Mouse (Mus musculus) intestine, postnatal 0 days (tissue): ENCODE results near the gene Tmem119. TPM values are rescaled to one million over a fixed set of nuclear protein-coding genes. Genes with fewer than 3 reads are reported as not detected.
"Not testable (repeated sequence)": the region's sequence is repeated elsewhere in the genome, so short reads cannot be mapped to it uniquely, and the experiment has no call there.

Experiments
- ATAC-seq: fragments of 200-750 bp; cut with Nextera tagmentation; 2 replicates; pipeline ENCODE4 v1.8.0; 2017; ENCODE audit warnings: mild to moderate bottlenecking, moderate TSS enrichment, moderate library complexity
- H3K27ac ChIP-seq: fragments of 300-500 bp; sonication (generic); 2 replicates; pipeline ENCODE4 v1.5.1; 2014; ENCODE audit warnings: mild to moderate bottlenecking, low read depth, low read length, moderate library complexity
- H3K27me3 ChIP-seq: fragments of 300-500 bp; sonication (generic); replicated peaks from 2 replicates; pipeline ENCODE4 v1.6.1; 2014; ENCODE audit warnings: low read length, mixed read lengths; ENCODE audit not compliant: control insufficient read depth, insufficient read depth
- H3K36me3 ChIP-seq: fragments of 300-500 bp; sonication (generic); 2 replicates; pipeline ENCODE4 v1.6.1; 2014; ENCODE audit warnings: mild to moderate bottlenecking, moderate library complexity; ENCODE audit not compliant: control insufficient read depth, insufficient read depth
- H3K4me1 ChIP-seq: fragments of 300-500 bp; sonication (generic); replicated peaks from 2 replicates; pipeline ENCODE4 v1.6.1; 2014; ENCODE audit warnings: antibody characterized with exemption, low read length, mixed read lengths; ENCODE audit not compliant: control insufficient read depth, insufficient read depth
- H3K4me2 ChIP-seq: fragments of 300-500 bp; sonication (generic); replicated peaks from 2 replicates; pipeline ENCODE4 v1.6.1; 2014; ENCODE audit warnings: low read depth, mild to moderate bottlenecking, moderate library complexity
- H3K4me3 ChIP-seq: fragments of 300-500 bp; sonication (generic); 2 replicates; pipeline ENCODE4 v1.5.1; 2014; ENCODE audit warnings: low read depth, low read length
- H3K9ac ChIP-seq: fragments of 300-500 bp; sonication (generic); 2 replicates; pipeline ENCODE4 v1.6.1; 2014; ENCODE audit warnings: mild to moderate bottlenecking, low read depth, low read length
- H3K9me3 ChIP-seq: fragments of 300-500 bp; sonication (generic); 2 replicates; pipeline ENCODE4 v1.6.1; 2016; ENCODE audit warnings: mixed run types; ENCODE audit not compliant: control insufficient read depth
- CTCF ChIP-seq: sonication (generic); IDR thresholded peaks from 2 replicates; pipeline ENCODE4 v1.5.1; 2016; ENCODE audit warnings: low read depth, mild to moderate bottlenecking, control low read depth, antibody characterized with exemption, moderate library complexity
- WGBS: fragments of 180-500 bp; shearing (Covaris S2); extraction: QIAGEN DNeasy Blood & Tissue Kit; methylation state at CpG from one replicate; pipeline ENCODE4 v1.1.7; 2014; 5-methylcytosine and 5-hydroxymethylcytosine counted together
- polyA plus RNA-seq: library from polyadenylated mRNA; unstranded; fragments of >200 nt; fragmentation: Nextera tagmentation; extraction: Ambion mirVana; gene quantifications from 2 replicates; pipeline ENCODE4 v1.2.1, GENCODE M21; 2015

The Tmem119 gene
- polyA plus RNA-seq, 1 experiment from 2014 or later: 23.0 TPM

GRCm38 (mm10) chr5:113780763-113781162 lies 19.6 kb downstream of the Tmem119 start:
- 86% methylated on average over 5 of the region's 5 CpGs for WGBS
- ATAC-seq: no peak
- Histone ChIP-seq H3K27me3 (peaks cover 6% of the 10 kb centered on the region; the same call in 1 of the 2 replicates), H3K4me1 (no peaks in the 10 kb centered on the region), H3K4me3 (no peak overlapping the region), H3K9ac (no peak overlapping the region), H3K4me2 (no peak overlapping the region), H3K27ac (no peak overlapping the region), H3K9me3 (no peaks in the 10 kb centered on the region), H3K36me3 (peaks cover 15% of the 10 kb centered on the region)
- TF ChIP-seq CTCF: no peak

- no peak overlapping the region for H3K4me3 ChIP-seq
- H3K36me3 ChIP-seq: peaks cover 20% of the 10 kb centered on the region
- 97% methylated on average over 3 of the region's 3 CpGs for WGBS
- H3K4me2 ChIP-seq: no peak overlapping the region
- no peaks in the 10 kb centered on the region for H3K4me1 ChIP-seq
- H3K27me3 ChIP-seq: peaks cover 6% of the 10 kb centered on the region; the same call in 1 of the 2 replicates
- ATAC-seq: no peak
- H3K9ac ChIP-seq: no peak overlapping the region
- no peak overlapping the region for H3K27ac ChIP-seq
- H3K9me3 ChIP-seq: no peaks in the 10 kb centered on the region
- TF ChIP-seq CTCF: no peak
These were observed 20.1 kb downstream of the Tmem119 start for GRCm38 (mm10) chr5:113780082-113780752.

GRCm38 (mm10) chr5:113779569-113779968 lies 20.7 kb downstream of the Tmem119 start:
- H3K9ac ChIP-seq: no peak overlapping the region
- WGBS: 75% methylated on average over 5 of the region's 5 CpGs
- ATAC-seq: no peak

GRCm38 (mm10) chr5:113777728-113778127 lies 22.6 kb downstream of the Tmem119 start:
- H3K9me3 ChIP-seq, ATAC-seq, H3K4me1 ChIP-seq, H3K4me2 ChIP-seq, H3K27me3 ChIP-seq, H3K27ac ChIP-seq, H3K4me3 ChIP-seq, H3K9ac ChIP-seq: not testable (repeated sequence)
- WGBS: 87% methylated on average over 8 of the region's 8 CpGs
- H3K36me3 ChIP-seq: peaks cover 29% of the 10 kb centered on the region

More at GRCm38 (mm10) chr5:113779569-113779968, 20.7 kb downstream of the Tmem119 start:
- H3K36me3 ChIP-seq: peaks cover 26% of the 10 kb centered on the region
- H3K9me3 ChIP-seq: no peaks in the 10 kb centered on the region
- TF ChIP-seq CTCF: no peak
- H3K27me3 ChIP-seq: peaks cover 6% of the 10 kb centered on the region; the same call in 1 of the 2 replicates
- H3K4me3 ChIP-seq: no peak overlapping the region
- H3K4me2 ChIP-seq: no peak overlapping the region
- no peak overlapping the region for H3K27ac ChIP-seq
- no peaks in the 10 kb centered on the region for H3K4me1 ChIP-seq

- no peaks in the 10 kb centered on the region for H3K9me3 ChIP-seq
- H3K4me2 ChIP-seq: no peak overlapping the region
- H3K4me3 ChIP-seq: no peak overlapping the region
- H3K9ac ChIP-seq: no peak overlapping the region
- no peak for TF ChIP-seq CTCF
- H3K36me3 ChIP-seq: peaks cover 29% of the 10 kb centered on the region
- no peak overlapping the region for H3K27ac ChIP-seq
- H3K27me3 ChIP-seq: no peaks in the 10 kb centered on the region
- H3K4me1 ChIP-seq: no peaks in the 10 kb centered on the region
- 80% methylated on average over 8 of the region's 8 CpGs for WGBS
- no peak for ATAC-seq
These were observed 23.5 kb downstream of the Tmem119 start for GRCm38 (mm10) chr5:113776896-113777226.

- Histone ChIP-seq H3K27me3 (no peaks in the 10 kb centered on the region), H3K4me2 (no peak overlapping the region), H3K36me3 (peaks cover 29% of the 10 kb centered on the region), H3K4me1 (no peaks in the 10 kb centered on the region), H3K4me3 (no peak overlapping the region), H3K9me3 (no peaks in the 10 kb centered on the region), H3K9ac (no peak overlapping the region), H3K27ac (no peak overlapping the region)
- WGBS: 82% methylated on average over 15 of the region's 15 CpGs
- TF ChIP-seq CTCF: no peak
- ATAC-seq: no peak
These were observed 24.0 kb downstream of the Tmem119 start for GRCm38 (mm10) chr5:113776128-113776895.
